Mouse (Mus musculus) mouse trophoblast stem cell (cell line): ENCODE data around the gene Psmd6.

Source experiments
- in situ Hi-C, 2 experiments: fragments of 300-500 bp; cut with MseI, MboI; formaldehyde crosslinking; loops; 2 replicates in 1 of 2; 3 replicates in 1 of 2; pipeline ENCODE4 v1.15.1; 2025

Gene Psmd6

DNA sequence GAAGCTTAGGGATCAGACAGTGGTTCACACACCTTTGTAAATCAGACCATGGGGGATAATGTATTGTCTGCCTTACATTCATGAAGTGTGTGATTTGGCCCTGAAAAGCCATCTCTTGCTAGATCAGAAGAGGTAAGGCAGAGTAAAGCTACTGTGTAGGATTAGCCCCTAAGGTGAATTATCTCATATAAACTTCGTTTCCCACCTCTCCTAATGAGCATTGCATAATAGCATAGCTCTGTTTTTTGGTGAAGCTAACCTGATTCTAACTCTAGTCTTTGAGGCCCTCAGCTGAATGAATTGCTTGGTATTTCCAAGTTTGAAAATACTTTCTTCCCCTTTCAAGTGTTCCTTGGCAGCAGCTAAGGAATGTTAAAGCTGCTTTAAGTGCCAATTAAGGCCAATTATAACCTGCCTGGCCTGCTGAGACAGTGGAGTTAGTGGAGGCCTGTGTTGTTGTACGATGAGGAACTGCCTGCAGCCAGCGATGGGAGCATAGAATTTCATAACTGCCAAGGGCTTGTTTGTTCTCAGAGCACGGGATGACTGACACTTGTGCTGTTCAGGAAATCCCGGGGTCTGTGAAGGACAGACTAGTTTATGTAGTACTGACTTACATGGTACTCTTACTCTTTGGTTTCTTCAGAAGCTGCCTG lies 56.2 kb downstream of the Psmd6 start:
- in situ Hi-C loops: no loop called here

DNA sequence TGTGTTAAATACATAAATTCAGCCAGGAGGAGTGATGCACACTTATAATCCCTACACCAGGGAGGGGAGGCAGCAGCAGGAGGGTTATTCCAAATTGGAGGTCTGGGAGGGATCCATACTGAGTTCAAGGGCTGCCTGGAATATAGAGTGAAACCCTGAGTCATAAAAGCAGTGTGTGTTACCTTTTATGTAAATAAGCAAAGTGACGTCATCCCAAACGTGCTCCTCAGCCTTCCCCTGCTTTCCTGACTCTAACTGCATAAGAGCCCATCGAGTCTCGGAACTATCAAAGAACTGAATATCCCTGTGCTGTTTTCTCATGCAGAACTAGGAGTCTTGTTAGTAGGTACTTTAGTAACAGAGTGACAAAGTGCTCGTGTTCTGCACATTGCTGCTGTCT lies 57.4 kb downstream of the Psmd6 start:
- in situ Hi-C loops: no loop called here

DNA sequence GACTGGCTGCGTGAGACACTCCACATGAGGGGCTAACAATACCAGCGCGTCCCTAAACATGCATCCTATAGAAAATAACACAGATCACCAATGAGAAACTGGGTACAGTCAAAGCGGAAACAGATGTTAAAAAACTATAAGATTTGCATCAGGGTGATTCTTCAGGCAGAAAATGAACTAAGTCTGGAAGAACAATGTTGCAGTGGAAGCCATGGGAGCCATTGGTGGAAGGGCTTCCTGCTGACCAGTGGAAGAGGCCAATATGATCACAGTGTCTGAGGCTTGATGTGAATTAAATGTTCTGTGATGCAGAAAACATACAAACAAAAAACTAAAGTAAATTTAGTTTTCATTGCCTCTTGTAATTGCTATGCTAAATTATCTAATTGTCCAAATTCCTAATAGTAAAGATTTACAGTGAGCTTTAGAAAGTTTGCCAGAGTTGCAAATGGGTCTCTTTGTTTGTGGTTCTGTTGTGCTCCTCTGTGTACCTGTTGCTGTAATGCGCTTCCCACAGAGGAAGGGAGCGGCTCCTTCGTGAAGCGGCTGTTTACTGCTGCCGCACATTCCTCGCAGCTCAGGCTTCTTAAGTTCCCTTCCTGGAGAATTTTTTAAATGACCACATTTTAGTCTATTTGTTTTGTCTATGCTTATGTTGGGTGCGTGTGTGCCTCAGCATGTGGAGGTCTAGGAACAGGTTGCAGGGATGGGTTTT lies 58.1 kb downstream of the Psmd6 start:
- in situ Hi-C loops: no loop called here
